Mouse (Mus musculus) urinary bladder, postnatal 14 days (tissue): ENCODE results near the gene Sh3gl3.

Experiments
- DNase-seq: peaks from one replicate; pipeline ENCODE4 v3.0.0; 2021; ENCODE audit warnings: low spot score

The Sh3gl3 gene

GRCm38 (mm10) chr7:82173540-82173939 is at the start of gene Sh3gl3:
Gene Sh3gl3, plus strand, starts transcription at chr7:82173840.
- DNase-seq, result no peak

GRCm38 (mm10) chr7:82138196-82138595 is 35.4 kb upstream of the Sh3gl3 start:
- DNase-seq, result no peak

- no peak for DNase-seq
Measured at GRCm38 (mm10) chr7:82147151-82147550, 26.5 kb upstream of the Sh3gl3 start.

GRCm38 (mm10) chr7:82164681-82165080 is 9.0 kb upstream of the Sh3gl3 start:
- DNase-seq, result no peak

- DNase-seq, result peak; percentile 83
Measured at GRCm38 (mm10) chr7:82174571-82175326, 1.1 kb downstream of the Sh3gl3 start.

GRCm38 (mm10) chr7:82175327-82175721 is 1.7 kb downstream of the Sh3gl3 start:
- no peak for DNase-seq

GRCm38 (mm10) chr7:82176192-82176591 is 2.6 kb downstream of the Sh3gl3 start:
- DNase-seq, result no peak

GRCm38 (mm10) chr7:82177336-82177735 is 3.7 kb downstream of the Sh3gl3 start:
- DNase-seq, result no peak

- no peak for DNase-seq
Measured at GRCm38 (mm10) chr7:82180919-82181318, 7.3 kb downstream of the Sh3gl3 start.

- no peak for DNase-seq
Measured at GRCm38 (mm10) chr7:82182781-82183180, 9.1 kb downstream of the Sh3gl3 start.

GRCm38 (mm10) chr7:82191604-82192003 is 18.0 kb downstream of the Sh3gl3 start:
- DNase-seq, result peak; percentile 1

- peak; percentile 8 for DNase-seq
Measured at GRCm38 (mm10) chr7:82192512-82192911, 18.9 kb downstream of the Sh3gl3 start.

GRCm38 (mm10) chr7:82203111-82203510 is 29.5 kb downstream of the Sh3gl3 start:
- no peak for DNase-seq

- DNase-seq, result peak; percentile 12
Measured at GRCm38 (mm10) chr7:82204014-82204784, 30.6 kb downstream of the Sh3gl3 start.

GRCm38 (mm10) chr7:82204975-82205374 is 31.3 kb downstream of the Sh3gl3 start:
- no peak for DNase-seq

- no peak for DNase-seq
Measured at GRCm38 (mm10) chr7:82206787-82207186, 33.1 kb downstream of the Sh3gl3 start.

- DNase-seq, result no peak
Measured at GRCm38 (mm10) chr7:82221380-82221933, 47.8 kb downstream of the Sh3gl3 start.

GRCm38 (mm10) chr7:82223906-82224846 is 50.5 kb downstream of the Sh3gl3 start:
- DNase-seq, result no peak

- DNase-seq, result no peak
Measured at GRCm38 (mm10) chr7:82233201-82233600, 59.6 kb downstream of the Sh3gl3 start.

GRCm38 (mm10) chr7:82234010-82234897 is 60.6 kb downstream of the Sh3gl3 start:
- DNase-seq, result no peak

GRCm38 (mm10) chr7:82234898-82235290 is 61.3 kb downstream of the Sh3gl3 start:
- no peak for DNase-seq
